Mouse (Mus musculus) MN1 (cell line): ENCODE results near the gene Golim4.
"Not testable (repeated sequence)": the region's sequence is repeated elsewhere in the genome, so short reads cannot be mapped to it uniquely, and the experiment has no call there.

Experiments used
- DNase-seq: peaks from one replicate; pipeline ENCODE4 v3.0.0-alpha.2; 2016; ENCODE audit warnings: low spot score

The Golim4 gene

DNA sequence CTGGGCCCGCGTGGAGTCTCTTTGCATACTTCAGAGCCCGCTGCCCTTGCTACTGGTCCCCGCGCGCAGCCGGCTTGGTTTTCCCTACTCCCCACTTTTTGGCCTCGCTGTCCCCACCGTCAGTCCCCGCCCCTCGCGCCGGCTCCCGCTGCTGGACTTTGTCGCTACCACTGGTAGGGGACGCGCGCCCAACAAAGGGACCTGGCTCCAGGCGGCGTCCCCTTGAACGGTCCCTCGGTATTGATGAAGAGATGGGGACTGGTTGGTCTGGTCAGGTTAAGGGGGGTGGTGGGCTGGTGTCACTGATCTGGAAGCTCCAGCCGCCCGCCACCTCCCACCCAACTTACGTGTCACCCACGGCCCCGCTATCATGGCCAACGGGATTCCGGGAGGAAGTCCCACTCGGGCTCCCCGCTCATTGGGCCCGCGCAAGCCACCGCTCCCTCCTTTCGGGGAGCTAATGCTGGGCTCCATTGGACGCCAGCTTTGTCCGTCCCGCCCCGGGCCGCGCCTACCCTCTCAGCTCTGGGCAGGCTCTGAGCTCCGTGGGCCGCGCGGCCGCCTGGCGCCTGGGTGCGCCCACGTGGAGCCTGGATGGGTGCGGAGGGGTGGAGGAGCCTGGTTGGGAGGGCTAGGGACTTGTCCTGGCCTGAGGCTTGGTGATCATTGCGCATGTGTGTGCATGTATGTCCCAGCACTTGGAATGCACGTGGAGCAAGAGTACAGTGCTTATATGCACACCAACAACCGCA, at the start of gene Golim4:
Gene Golim4 (minus strand): TSS at position 399 of the 752 bp plus-strand sequence.
- peak; percentile 99 for DNase-seq

DNA sequence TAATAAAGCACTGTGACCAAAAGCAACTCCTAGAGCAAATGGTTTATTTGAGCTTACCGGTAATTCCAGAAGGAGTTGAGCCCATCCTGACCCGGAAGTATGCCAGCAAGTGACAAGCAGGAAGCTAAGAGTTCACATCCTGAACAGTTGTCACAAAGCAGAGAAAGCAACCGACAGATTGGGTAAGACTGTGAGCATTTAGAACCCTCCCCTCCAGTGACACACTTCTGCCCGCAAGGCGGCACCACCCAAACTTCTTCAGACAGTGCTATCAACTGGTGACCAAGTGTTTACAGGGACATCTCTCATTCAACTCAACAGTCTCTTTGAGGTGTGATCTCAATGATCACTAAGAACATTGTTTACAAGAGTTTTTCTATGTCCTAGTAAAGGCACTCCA, 48.9 kb upstream of the Golim4 start:
- no peak for DNase-seq

DNA sequence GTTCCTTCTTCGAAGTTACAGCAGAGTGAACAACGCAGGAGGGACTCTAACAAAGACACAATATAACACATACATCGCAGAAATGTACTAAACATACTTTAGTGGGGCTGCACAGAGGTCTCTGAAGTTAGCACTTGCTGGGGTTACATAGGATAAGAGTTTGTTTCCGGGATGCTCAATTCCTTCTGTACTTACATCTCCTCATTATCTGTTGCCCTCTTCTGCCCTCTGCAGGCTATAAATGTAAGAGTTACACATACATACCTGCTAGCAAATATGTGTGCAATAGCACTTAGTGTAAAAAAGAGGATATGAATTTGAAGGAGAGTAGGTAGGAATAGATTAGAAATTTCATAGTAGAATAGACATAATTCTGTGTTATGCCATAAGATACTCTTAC, 44.4 kb upstream of the Golim4 start:
- DNase-seq: peak; percentile 67

DNA sequence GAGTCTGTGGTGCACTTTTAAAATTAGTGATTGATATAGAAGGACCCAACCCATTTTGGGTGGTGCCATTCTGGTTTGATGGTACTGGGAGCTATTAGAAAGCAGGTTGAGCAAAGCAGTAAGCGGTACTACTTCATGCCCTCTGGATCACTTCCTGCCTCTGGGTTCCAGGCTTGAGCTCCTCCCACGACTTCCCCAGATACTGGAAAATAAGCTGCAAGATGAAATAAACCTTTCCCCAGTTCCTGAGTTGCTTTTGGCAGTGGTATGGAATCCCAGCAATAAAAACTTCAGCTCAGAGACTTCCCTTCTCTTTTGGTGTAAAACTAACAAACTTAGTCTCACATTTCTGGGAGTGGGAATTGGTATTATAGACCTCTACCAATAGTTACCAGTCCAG, 43.7 kb upstream of the Golim4 start:
- DNase-seq: no peak

DNA sequence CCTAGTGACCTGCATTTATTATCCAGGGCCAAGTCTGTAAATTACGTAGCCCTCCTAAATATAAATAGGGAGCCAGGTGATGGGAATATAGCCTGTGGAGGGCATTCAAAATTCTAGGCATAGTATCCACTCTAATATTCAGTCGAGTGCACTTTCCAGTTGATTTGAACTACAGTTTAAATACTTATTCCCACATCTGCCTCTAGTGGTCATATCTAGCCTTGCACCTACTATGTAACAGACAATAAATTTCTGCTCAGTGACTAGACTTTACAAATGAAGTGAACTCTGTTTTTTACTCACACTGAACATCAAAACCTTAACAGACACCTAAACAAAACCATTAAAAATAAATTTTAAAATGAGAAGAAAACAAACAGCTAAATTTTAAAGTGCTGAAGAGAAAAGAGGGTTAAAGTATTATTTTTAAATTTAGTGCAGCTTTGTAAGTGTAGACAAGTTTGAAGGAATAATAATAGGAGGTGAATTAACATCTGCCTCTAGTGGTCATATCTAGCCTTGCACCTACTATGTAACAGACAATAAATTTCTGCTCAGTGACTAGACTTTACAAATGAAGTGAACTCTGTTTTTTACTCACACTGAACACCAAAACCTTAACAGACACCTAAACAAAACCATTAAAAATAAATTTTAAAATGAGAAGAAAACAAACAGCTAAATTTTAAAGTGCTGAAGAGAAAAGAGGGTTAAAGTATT, 24.4 kb upstream of the Golim4 start:
- not testable (repeated sequence) for DNase-seq

DNA sequence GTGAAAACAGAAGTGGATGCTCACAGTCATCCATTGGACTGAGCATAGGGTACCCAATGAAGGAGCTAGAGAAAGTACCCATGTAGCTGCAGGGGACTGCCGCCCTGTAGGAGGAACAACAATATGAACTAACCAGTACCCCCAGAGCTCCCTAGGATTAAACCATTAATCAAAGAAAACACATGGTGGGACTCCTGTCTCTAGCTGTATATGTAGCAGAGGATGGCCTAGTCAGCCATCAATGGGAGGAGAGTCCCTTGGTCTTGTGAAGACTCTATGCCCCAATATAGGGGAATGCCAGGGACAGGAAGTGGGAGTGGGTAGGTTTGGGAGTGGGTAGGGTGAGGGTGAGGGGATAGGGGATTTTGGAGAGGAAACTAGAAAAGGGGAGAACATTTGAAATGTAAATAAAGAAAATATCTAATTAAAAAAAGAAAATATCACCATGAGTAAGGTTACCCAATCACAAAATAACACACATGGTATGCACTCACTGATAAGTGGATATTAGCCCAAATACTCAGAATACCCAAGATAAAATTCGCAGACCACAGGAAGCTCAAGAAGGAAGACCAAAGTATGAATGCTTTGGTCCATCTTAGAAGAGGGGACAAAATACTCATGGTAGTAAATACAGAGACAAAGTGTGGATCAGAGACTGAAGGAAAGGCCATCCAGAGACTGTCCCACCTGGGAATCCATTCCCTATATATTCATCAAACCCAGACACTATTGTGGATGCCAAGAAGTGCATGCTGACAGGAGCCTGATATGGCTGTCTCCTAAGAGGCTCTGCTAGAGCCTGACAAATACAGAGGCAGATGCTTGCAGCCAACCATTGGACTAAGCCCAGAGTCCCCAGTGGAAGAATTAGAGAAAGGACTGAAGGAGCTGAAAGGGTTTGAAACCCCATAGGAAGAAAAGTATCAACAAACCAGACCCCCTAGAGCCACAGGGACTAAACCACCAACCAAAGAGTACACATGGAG, 6.3 kb upstream of the Golim4 start:
- not testable (repeated sequence) for DNase-seq

DNA sequence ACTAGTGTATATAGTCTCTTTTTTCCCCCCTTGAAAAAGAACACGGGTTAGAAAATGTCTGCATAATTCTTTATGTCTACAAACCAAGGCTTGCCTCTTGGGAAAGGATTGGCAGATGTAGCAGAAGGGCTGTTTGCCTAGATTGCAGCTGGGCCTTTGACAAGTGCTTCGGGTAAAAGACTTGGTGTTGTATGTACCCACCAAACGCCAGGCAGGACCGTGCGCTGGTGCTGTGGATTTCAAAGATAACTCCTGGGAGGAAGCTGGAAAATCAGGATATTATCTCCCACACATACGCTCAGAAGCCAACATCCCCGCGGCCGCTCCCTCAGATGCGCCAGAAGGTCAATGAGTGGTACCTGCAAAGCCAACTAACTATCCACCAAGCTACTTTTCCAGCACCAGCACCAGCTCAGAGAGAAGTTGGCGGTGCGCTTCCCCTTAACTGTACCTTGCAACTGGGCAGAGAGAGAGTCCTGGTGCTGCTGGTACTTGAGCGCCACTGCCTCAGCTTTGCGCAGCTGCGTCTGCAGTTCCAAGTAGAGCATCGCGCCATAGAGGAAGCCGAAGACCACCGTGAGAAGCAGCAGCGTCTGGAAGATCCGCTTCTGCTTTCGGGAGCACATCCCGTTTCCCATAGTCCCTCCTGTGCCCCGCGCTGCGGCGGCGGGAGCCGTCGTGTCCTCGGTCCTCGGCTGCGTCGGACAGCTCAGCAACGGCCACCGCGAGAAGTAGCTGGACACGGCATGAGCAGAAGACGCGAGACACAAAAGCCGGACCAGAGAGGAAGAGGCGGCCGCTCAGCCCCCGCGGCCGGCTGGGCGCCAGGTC, 873 bp downstream of the Golim4 start:
- peak; percentile 79 for DNase-seq

DNA sequence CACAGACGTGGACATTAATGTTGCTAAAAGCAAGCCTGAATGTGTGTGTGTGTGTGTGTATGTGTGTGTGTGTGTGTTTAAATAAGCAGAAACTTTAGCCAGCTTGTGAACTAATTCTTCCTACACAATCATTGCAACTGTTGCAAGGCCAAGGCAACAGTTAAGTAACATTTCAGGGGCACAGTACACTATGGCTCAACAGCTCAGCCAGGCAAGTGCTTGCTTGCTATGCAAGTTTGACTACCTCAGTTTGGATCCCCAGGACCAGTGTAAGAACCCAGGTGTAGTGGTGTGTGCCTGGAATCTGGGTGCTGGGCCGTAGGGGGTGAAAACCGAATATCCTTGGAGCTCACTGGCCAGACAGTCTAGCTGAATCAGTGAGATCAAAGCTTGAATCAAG, 2.6 kb downstream of the Golim4 start:
- no peak for DNase-seq

DNA sequence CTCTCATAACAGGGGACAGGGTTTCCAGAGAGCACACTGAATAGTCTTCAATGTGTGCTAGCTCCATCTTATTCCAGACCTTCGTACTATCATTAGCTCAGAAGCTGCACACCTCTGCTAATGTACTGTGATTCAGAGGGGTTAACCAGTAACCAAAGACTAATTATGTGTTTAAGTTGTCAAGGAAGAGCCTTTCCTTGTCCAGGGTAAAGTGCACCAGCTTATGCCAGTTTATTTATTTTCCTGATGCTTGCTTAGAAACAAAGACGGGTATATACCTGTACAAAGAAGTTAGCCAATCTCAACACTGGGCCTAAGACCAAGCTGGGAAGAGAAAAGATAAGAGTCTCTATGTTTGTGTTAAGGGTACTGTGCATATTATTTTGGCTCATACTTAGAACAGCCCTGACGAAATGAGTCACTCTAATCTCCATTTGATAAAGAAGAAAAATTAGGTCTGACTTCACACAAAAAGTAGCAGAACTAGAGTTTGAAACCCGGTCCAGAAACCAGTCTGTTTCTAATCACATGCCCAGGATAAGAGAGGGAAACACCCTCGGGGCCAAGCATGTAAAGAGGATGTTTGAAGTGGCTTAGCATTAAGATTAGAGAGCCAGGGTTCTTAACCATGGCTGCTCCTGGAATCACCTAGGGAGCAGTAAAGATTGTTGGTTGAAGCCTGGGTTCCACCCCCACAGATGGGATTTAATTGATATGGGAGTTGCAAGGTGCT, 4.3 kb downstream of the Golim4 start:
- peak; percentile 15 for DNase-seq

DNA sequence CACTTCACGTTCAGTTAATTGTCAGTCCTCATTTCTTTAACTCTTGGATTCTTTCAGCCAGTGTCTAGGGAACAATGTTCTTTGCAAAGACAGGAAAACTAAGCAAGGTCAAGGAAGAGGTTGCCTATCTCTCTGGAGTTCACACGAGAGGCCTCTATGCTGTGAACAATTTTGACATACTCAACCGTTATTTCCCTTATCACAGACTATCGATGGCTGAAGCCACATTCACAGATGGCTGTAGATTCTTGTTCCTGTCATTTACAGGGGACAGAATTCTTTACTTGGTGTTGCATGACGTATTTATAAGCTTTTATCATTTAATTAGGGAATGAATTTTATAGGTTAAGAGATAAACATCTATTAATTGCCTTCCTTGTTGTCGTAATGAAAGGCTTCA, 5.9 kb downstream of the Golim4 start:
- no peak for DNase-seq

DNA sequence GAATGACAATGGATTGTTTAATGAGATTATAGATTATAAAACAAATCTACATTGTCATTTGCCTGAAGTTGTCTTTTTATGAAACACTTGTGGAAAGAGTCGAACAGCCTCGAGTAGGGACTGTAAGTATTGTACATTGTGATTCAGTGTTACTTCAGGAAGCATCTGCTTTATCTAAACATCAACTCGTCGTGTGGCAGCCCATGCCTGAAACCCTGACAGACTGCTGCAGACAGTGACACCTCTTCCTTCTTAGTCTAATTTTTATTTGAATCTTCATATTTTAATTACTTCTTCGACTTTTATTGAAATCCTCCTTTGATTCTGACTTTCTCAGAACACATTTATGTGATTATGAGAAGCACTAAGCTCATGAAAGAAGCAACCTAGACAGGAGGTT, 7.4 kb downstream of the Golim4 start:
- no peak for DNase-seq

DNA sequence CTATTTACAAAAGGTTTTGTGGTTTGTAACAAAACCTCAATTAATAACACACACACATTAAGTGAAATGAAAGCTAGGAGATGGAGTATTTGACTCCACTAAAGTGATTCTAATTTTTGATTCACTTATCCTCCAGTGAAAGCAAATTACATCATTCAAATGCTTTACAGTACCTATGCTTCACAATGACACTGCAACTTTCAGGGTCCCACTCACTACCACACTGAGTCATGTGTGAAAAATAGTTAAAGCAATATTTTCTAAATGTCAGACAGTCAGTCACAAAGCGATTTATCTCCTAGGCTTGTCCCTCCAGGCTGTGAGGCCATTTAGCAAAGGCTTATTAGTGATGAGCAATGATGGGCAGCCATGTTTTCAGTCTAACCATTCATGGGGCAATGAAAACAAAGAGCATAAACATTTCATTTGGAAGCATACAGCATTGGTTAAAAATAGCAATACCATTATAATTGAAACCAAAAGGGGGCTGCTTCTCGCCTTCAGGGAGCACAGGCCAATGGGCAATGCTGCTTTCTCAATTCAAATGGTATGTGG, 8.1 kb downstream of the Golim4 start:
- DNase-seq: no peak

DNA sequence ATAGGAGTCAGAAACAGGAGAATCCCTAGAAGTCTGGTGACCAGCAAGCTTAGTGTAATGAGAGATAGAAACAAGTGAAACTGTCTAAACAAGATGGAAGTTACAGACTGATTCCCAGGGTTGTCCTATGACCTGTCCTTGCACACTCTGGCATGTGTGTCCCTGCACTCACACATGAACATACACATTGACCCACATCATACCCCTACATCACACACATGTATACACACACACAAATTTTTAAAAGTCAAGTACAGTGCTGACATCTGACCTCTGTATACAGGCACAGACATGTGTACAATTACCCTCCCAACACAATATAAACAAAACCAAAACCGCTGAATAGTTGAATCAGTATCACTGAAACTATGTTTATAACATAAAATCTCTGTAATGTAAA, 8.7 kb downstream of the Golim4 start:
- DNase-seq: no peak

DNA sequence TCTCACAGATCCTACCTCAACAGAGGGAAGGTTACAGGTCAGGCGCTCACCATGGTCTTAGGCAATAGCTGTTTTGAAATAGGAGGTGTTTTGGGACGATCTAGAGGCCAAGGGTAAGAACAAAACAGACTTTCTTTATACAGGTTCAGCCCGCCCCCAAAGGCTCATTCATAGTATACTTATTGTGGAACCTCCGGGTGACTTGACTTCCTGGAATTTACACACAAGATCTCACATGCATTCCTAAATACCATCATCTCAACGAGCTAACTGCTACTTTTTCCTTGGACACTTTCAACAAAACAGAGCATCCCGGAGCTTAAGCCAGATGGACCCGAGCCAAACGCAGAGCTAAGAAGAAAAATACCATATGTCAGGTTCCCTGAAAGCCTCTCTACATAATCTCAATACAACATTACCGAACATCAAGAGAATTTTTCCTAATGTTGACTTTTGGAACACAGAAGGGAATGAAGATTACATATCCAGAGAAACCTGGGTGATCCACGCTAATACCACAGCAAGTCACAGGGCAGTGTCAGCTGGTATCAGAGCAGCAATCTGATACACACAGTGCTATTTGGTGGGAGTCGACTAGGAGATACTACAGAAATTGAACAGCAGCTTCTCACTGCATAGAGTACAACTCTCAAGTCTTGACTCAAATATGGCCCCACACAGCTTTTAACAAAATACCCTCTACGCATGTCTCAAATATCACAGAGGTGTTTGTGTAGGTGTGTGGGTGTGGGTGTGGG, 14.3 kb downstream of the Golim4 start:
- DNase-seq: no peak

DNA sequence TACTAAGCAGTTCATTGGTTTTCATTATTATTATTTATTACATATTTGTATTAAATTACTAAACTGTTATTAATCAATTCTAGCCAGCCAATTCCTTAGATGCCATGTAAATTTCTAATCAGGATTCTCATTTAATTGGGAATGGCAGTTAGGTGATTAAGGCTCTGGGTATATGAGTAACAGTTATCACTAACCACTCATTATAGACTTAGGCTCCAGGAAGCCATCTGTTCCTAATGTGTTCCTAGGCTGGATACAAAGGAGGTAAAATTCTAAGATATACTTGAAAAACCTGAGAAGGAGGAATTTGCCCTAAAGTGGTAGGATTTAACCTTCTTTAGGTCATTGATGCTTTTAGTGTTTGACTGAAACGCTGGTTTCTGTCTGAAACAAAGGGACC, 14.9 kb downstream of the Golim4 start:
- no peak for DNase-seq

DNA sequence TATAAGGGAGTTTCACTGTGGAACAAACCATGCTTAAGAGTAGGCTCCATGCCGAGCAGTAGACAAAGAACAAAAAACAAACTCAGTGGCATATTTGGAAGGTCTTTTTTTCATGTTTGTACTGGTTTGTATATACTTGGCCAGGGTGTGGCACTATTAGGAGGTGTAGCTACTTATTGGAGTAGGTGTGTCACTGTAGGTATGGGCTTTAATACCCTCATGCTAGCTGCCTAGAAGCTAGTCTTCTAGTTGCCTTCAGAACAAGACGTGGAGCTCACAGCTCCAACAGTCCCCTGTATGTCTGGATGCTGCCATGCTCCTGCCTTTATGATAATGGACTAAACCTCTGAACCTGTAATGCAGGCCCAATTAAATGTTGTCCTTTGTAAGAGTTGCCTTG, 20.6 kb downstream of the Golim4 start:
- DNase-seq: no peak

DNA sequence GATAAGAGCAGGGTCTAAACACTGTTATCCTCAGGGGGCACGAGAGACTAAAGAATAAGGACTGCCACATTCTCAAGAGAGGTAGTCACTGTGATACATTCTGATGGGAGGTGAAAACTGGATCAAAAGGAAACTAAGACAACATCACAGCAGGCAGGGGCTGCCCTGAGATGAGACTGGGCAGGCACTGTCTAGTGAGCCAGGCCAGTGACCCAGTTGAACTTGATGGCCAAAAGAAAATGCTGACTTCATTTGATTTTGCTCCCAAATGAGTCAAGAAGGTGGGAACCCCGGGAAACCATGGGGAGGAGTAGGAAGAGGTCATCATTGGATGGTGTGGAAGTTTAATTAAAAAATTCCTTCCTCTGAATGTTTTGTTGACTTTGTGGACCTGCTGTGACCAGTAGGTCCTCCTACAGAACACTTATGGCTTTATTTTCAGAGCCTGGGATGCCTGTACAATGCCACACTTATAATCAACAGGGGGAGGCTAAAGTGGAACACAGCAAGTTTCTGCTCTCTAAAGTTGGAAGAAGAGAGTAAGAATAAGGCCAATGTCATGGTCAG, 26.0 kb downstream of the Golim4 start:
- DNase-seq: no peak

DNA sequence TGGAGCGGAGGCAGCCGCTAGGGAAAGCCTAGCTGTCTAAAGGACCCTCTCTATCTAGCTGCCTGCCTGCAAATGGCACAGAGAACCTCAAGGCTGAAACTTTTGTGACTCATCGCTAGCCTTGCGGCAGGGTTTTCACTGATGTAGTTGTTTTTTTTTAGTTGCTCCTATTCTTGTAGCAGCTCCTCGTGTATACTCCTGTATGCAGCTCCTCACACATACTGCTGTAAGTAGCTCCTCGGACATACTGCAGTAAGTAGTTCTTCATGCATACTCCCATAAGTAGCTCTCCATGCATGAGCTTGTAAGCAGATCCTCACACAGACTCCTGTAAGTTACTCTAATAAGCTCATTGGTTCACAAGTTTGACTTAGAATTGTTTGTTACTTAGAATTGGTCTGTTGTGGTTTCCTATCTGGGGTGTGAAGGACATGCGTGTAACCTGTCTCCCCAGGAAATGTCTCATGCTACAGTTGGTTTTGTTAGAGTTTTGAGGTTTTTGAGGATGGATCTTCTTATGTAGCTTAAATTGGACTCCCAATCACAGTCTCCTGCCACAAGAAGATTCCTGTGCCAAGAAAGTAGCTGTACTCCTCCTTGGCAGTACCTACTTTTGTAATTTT, 26.7 kb downstream of the Golim4 start:
- DNase-seq: no peak

DNA sequence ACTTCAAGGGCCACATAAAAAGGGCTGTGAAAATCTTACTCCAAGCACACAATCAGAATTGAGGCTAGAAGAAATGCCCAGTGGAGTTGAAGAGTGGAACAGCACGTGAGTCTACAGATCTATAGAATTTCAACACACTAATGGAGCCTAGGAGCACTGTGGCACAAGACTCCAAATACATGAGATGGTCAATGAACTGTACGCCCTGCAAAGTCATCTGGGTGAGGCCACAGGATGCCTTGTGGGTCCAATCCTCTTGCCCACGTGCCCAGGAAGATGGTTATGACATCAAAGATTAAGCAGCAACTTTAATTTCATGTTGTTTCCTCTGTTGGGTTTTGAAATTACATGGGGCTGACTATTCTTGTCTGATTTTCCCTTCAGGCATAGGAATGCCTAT, 30.4 kb downstream of the Golim4 start:
- DNase-seq: no peak
